Mouse (Mus musculus) left cerebral cortex, postnatal 36 days (tissue): ENCODE results near the gene Itm2c. TPM values are rescaled to one million over a fixed set of nuclear protein-coding genes. Genes with fewer than 3 reads are reported as not detected.

Source experiments
- DNase-seq, 2 experiments: peaks; one replicate each; pipeline ENCODE4 v3.0.0; 2021 to 2022; ENCODE audit warnings: low spot score in 2 of 2, mixed read lengths in 1 of 2
- intact Hi-C: fragments of 180-260 bp; cut with DNase I; formaldehyde crosslinking; loops from one replicate; pipeline ENCODE4 v1.15.1; 2025
- total RNA-seq, 2 experiments: library from RNA; stranded (reverse); gene quantifications; 2 replicates each; pipeline ENCODE4 v1.2.3; 2021

Gene Itm2c
- total RNA-seq, 2 experiments from 2014 or later = 719 to 821 TPM

GRCm38 (mm10) chr1:85897901-85898760 lies 4.0 kb downstream of the Itm2c start:
- DNase-seq = peak in 1 of 2 experiments; percentile 5
- intact Hi-C loops = loop anchor here (5.0 kb wide), 1 partner anchor 46 kb away; no protein-coding TSS in a partner anchor

GRCm38 (mm10) chr1:85898761-85899387 lies 4.8 kb downstream of the Itm2c start:
- peak; percentile 48 to 63 for DNase-seq
- intact Hi-C loops = loop anchor here (5.0 kb wide), 1 partner anchor 47 kb away; no protein-coding TSS in a partner anchor

DNA sequence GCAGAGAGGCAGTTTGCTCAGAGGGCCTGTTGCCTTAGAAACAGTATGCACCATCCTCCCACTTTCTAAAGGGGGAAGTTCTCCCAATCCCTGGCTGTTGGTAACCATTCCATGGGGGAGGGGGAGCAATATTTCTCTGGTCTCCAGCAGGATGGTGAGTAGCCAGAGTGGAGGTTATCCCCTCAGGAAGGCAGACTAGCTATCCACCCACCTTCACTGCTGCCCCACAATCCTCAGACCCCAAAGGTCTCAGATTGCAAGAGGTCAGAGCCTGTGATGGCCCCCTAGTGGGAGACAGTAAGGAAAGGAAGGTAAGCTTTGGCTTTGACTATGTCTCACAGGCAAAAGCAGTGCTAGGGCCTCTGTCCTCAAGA lies 5.3 kb downstream of the Itm2c start:
- DNase-seq = no peak
- intact Hi-C loops = loop anchor here (5.0 kb wide), 1 partner anchor 47 kb away; no protein-coding TSS in a partner anchor

DNA sequence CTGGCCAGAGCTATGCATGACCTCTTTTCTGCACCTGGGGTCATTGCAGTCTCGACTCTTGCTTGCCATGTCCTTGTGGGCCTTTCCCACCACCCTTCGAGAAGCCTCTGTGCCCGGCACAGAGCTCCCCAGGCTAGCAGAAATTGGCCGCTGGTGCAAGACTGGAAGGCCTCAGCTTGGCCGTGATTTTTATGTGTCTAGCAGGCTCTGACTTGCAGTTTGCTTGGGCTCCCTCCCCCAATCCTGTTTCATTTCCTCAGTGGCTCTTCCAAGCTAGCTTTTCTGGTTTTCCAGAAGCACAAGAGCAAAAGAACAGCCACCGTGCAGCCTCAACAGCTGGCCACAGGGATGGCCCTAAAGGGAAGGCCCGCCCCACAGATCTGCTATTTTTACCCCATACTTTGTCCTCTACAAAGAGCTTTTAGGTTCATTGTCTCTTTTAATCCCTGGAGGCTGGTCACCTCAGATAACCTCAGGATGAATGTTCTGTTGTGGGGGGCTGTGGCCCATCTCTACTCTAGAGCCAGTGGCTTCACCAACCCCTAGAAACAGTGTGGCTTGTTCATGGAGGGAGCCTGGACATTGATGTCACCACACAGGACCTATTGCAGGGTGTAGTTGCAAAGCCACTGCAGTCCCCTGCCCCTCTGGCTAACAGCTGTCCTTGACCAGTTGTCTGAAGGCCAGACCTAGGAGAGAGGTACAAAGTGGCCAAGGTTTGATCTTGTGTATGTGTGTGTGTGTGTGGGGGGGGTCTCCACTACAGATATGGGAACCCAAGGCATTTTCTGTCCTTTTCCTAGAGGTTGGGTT lies 6.6 kb downstream of the Itm2c start:
- DNase-seq = peak in 1 of 2 experiments; percentile 12
- intact Hi-C loops = no loop called here

DNA sequence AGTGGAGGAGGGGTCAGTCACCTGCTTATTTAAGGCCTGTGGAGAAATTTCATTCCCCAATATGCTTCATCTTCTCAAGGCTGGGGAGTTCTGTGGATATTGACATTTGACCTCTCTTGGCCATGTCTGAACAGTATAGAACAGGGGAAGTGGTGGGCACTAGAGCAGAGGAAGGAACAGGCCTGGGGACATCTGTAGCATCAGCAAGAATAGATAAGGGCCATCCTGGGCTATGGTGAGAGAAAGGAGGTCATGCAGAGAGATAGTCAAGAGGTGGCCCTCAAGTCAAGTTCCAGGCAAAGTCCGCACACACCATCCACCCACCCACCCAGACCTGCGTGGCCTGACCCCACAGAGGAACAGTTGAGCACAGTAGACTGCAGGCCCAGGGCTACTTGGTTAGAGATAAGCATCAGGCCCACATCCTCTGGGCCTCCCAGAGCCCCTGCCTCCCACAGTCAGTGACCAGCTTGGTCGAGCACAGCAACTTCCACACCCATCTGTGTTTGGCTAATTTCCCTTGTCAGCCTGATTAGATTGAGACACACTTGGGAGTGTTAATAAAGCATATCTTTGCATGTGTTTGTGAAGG lies 7.5 kb downstream of the Itm2c start:
- intact Hi-C loops = no loop called here
- DNase-seq = peak in 1 of 2 experiments; percentile 6

DNA sequence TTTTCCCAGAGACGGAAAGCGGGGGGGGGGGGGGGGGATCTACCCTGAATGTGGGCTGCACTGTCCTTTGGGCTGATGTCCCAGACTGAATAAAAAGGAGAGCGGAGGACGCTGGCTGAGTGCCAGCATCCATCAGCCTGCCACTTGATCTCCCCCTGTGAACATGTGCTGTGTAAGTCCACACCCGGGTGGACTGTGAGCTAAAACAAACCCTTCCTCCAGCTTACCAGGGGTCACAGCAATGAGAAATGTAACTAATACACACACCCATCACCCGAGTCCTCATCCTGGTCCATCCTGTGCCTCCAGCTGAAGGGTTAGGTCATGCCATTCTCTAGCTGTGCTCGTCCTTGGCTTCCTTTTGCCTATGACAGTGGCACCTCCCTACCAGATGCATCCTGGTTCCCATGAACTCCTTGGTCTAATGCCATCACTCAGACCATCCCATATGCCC lies 8.1 kb downstream of the Itm2c start:
- peak in 1 of 2 experiments; percentile 23 for DNase-seq
- intact Hi-C loops = no loop called here

DNA sequence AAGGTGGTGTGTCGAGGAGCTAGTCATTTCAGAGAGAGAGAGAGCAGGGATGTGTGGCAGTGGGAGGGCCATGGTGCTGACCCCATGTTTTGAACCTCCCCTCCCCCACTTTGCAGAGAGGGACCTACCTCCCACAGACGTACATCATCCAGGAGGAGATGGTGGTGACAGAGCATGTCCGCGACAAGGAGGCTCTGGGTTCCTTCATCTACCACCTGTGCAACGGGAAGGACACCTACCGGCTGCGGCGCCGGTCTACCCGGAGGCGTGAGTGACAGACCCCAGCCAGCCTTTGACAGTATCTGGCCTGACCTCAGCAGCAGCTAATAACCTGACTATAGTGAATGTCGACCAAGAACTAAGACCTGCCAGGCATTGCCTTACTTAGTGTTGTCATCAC lies 12.8 kb downstream of the Itm2c start:
- intact Hi-C loops = no loop called here

DNA sequence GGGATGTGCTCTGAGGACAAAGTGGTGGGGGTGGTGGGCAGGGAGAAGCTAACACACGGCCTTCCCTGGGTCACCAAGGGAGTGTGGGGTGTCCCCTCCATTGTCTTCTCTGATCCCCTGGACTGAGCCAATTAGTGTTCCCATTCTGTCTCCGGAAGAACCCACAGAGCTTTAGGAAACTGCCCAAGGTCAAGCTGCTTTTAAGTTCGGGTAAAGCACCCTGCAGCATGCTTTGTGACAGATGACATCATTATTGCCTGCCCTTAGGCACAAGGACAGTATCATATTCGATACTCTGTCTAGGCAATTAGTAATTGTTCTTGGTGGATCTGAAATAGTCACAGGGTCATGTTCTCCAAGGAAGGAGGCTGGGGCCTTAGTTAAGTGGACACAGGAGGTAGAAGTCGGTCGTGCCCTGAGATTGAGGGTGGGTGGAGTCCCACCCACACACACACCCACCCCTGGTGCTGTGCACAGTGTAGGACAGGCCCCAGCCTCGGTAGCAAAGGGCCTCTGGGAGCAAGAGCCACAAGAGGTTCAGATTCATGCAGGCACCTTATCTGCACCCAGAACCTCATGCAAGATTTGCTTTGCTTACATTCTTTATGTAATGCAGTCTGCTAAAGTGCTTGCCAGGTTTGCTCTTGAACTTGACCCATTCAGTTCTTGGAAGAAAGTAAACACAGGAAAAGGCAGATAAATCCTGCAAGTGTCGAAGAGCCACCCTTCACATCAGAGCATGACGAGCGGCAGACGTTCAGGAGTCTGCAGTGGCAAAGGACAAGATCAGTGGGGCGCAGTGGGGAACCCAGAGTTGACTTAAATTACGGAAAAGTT lies 14.9 kb downstream of the Itm2c start:
- intact Hi-C loops = no loop called here
- DNase-seq = peak in 1 of 2 experiments; percentile 7

More for the DNA sequence above, 12.8 kb downstream of the Itm2c start:
- DNase-seq = no peak

GRCm38 (mm10) chr1:85913078-85913755 lies 19.1 kb downstream of the Itm2c start:
- DNase-seq = no peak

GRCm38 (mm10) chr1:85915890-85916289 lies 21.8 kb downstream of the Itm2c start:
- no peak for DNase-seq
- intact Hi-C loops = no loop called here

More at GRCm38 (mm10) chr1:85913078-85913755, 19.1 kb downstream of the Itm2c start:
- intact Hi-C loops = no loop called here

DNA sequence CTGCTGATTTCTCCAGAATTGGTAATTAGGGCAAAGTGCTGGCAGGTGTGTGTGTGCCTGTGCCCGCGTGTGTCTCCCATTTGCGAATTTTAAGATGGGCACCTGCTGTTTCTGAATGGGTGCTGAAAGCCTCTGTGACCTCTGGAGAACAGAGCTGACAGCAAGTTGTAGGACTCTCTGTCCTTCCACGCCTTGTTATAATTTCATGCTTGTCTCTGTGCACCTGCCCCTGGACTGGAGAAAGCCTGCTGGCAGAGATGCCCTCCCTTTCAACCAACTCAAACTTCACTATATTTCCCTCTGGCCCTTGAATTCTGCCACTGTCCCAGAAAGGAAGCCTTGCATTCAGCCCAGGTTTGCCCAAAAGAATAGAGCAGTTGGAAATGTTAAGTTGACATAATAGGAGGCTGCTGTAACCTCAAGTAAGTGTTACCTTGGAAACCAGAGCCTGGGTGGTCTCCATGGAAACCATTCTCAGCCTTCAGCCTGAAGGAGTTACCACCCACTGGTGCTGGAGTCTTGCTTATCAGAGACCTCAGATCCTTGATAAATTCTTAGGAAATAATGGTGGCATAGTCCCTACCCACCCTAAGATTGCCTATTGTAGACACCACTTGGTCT lies 22.9 kb downstream of the Itm2c start:
- intact Hi-C loops = no loop called here
- DNase-seq = peak; percentile 57 to 61

- DNase-seq = no peak
- intact Hi-C loops = no loop called here
Observed at GRCm38 (mm10) chr1:85919621-85920020, 25.5 kb downstream of the Itm2c start.

GRCm38 (mm10) chr1:85921725-85922124 lies 27.6 kb downstream of the Itm2c start:
- no peak for DNase-seq
- intact Hi-C loops = no loop called here

GRCm38 (mm10) chr1:85922127-85922864 lies 28.2 kb downstream of the Itm2c start:
- no peak for DNase-seq
- intact Hi-C loops = no loop called here

DNA sequence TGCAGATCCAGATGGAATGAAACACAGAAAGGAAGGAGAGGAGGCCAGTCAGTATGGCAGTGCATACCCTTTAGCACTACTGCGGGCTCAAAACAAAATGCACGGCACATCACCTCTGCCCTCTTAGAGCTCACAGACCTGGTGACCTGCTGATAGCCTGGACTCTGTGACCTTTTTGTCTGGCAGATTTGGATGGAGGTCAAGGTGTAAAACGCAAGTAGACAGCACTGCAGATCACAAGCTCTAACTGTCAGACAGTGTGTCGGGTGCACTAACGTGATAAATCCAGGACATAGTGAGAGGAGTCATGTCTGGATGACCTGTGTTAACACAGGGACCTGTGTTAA lies 28.8 kb downstream of the Itm2c start:
- intact Hi-C loops = no loop called here
- DNase-seq = no peak

- DNase-seq = no peak
- intact Hi-C loops = no loop called here
Observed at GRCm38 (mm10) chr1:85925183-85925582, 31.1 kb downstream of the Itm2c start.

DNA sequence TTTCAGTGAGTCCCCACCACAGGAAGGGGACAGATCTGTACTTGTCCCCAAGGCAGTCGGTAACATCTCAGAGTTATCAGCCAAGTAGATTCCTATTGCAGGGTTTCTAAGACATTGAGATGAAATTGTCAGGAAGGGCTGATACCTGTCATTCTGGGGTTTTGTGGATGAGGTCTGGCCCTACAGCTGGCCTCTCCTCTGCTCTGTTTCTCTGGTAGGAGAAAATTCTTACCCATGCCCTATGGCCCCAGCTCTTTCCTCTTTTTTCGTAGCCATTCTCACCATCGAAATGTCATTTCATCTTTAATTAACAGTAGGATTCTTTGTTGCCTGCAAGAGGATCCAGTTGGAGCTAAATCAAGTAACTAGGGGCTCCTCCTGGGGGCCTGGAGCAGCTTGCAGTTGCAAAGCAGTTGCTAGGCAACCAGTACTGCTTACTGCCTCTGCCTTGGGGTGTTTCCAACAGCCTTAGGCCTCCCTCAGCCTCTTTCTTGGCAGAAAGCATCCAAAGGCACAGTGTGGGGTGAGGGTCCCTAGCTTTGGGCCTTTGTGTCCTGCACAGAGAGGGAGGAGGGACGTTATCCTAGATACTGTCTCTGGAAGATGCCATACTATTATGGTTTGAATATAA lies 34.1 kb downstream of the Itm2c start, which contains the start of gene 4933407L21Rik:
Gene 4933407L21Rik, plus strand, starts transcription at position 427 of the 631 bp plus-strand sequence.
- intact Hi-C loops = no loop called here
- peak; percentile 69 to 72 for DNase-seq
